Mouse (Mus musculus) heart, postnatal 36 days (tissue): ENCODE results near the gene Fbxw15. TPM values are rescaled to one million over a fixed set of nuclear protein-coding genes. Genes with fewer than 3 reads are reported as not detected.
"Not testable (repeated sequence)": the region's sequence is repeated elsewhere in the genome, so short reads cannot be mapped to it uniquely, and the experiment has no call there.

Source experiments
- DNase-seq, 2 experiments: peaks; one replicate each; pipeline ENCODE4 v3.0.0; 2021 to 2022
- intact Hi-C: fragments of 180-260 bp; cut with DNase I; formaldehyde crosslinking; loops from one replicate; pipeline ENCODE4 v1.15.1; 2025
- total RNA-seq, 2 experiments: library from RNA; stranded (reverse); gene quantifications; 2 replicates each; pipeline ENCODE4 v1.2.3; 2021

The Fbxw15 gene
- not detected for total RNA-seq

DNA sequence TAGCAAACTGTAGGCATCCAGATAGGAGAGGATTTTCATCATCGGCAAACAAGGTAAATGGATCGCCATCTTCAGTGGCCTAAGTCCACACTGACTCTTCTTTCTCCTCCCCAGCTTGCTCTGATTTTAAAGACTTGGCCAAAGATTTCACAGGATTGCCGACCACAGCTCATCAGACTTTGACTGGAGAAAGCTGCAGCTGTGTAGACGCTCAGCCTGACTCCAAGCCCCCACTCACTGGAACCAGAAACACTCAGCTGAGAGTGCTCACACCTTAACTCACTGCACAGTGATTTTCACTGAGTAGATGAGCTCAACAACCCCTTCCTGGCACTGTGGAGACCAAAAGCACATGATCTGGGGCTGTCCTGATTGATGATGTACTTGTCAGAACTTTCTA, at the start of gene Fbxw15:
Gene Fbxw15 (minus strand): TSS at position 101 of the 400 bp plus-strand sequence.
- DNase-seq, intact Hi-C loops: not testable (repeated sequence)

DNA sequence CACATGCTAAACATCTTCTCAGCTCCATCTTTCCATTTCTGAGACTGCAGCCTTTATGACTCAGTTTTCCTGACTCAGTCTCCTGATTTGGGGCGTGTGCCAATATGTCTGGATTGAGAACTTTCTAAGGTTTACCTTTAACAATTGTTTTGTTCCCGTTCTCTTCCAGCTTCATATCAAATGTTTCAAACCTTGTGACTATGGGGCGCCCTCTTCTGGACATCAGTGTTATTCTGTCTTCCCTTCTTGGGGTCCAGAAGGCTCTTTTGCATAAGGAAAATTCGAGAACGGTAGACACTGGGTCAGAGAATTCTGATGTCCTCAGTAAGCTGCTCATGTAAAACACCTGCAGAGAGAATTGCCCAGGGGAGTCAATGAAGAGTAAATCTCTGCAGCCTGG, 38.8 kb upstream of the Fbxw15 start:
- intact Hi-C loops, result loop anchor here (5.0 kb wide), 1 partner anchor 605 kb away; no protein-coding TSS in a partner anchor
- DNase-seq, result not testable (repeated sequence)

DNA sequence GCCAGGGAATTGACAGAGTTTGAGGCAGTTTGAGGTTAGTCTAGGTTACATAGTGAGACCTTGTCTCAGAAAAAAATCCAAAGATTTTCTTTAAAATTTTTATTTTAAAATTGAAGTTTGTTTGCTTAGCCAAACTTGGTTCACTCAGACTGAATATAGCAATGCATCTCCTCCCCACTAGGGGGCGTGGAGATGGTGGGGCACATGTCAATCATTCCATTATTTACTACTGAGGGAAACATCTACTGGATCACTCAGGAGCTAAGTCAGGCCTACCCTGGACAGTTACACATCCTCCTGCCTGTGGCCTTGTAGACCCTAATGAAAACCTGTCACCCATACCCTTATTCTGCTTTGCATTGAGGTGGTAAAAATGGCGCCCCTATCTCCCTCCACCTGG, 34.1 kb upstream of the Fbxw15 start:
- DNase-seq, intact Hi-C loops: not testable (repeated sequence)

DNA sequence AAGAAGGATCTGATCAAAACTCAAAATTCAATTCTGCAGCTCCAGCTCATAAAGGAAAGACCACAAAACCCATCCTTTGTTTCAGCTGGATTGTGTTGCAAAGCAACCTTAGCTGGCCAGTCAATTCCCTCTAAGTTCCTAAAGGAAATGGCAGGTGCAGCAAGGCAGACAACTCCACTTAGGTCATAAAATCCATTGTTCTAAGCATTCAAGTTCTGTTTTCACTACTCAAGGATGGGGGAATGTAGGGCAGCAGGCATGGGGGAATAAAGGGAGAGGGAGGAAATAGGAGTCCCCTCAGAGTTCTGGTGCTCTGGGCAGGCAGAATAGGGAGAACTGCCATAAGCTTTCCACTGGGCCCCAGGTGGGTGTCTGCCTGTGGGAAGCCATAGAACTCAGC, 29.2 kb upstream of the Fbxw15 start:
- intact Hi-C loops, result no loop called here
- no peak for DNase-seq

DNA sequence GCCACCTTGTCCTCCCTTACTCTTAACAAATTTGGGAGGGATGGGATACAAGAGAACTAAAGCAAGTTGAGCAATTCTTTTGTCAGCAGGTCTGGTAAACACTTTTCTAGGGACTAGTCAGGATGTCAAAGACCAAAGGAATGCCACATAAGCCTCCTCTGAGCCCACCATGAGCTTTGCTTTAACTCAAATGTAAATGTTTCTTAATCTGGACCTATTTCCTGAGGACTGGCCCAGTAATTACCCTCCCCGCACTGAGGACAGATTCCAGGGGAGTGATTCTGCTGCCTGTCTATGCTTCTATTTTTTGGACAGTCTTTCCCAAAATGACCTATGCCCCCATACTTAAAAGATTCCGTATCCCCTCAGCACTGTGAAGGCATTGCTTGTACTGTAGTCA, 26.8 kb upstream of the Fbxw15 start:
- intact Hi-C loops, result no loop called here
- DNase-seq, result no peak

DNA sequence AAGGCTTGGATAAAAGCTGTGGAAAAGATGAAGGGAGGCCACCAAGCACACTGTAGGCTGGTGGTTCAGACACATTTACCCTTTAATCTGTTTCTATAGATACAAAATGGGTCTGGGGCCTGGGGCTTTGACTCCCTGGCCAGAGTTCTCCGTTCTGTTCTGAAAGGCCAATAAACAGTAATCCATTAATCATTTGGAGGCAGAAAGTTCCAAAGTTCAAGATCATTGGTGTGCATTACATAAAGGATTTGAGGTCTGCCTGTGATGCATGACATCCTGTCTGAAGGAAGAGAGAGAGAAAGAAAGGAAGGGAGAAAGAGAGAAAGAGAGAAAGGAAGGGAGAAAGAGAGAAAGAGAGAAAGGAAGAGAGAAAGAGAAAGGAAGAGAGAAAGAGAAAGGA, 2.5 kb downstream of the Fbxw15 start:
- intact Hi-C loops, result no loop called here
- DNase-seq, result no peak

DNA sequence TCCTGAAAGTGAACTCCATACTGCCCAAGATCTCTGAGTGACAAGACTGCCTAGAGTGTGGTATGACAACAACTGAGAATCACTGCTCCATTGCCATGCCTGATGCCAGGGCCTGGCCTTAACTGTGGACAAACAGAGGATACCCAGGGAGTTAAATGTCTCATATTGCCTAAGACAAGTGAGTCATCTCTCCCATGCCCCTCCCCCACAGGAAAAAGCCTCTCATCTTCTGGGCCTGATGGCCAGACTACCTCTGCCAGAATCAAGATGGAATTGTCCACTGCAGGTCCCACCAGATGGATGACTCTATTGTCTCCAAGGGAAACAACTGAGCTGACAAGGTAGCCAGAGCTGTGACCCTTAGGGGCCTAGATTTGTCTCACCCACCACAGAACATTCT, 6.0 kb downstream of the Fbxw15 start:
- intact Hi-C loops, DNase-seq: not testable (repeated sequence)

DNA sequence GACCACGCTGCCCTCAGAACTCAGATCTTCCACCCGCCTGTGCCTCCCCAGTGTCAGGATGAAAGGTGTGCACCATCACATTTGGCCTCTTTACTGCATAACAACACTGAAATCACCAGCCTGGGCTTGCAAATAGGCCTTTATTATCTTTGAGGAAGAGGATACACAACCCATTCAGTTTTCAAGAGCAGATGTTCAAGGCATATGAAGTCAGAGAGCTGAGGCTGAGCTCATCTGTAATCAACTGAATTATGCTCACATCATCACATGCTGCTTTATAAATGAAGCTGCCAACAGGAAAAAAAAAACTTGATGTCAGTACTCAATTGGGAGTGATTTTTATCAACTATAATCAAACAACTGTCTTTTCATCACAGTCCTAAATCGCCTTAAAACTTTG, 15.6 kb downstream of the Fbxw15 start:
- intact Hi-C loops, result no loop called here
- no peak for DNase-seq

DNA sequence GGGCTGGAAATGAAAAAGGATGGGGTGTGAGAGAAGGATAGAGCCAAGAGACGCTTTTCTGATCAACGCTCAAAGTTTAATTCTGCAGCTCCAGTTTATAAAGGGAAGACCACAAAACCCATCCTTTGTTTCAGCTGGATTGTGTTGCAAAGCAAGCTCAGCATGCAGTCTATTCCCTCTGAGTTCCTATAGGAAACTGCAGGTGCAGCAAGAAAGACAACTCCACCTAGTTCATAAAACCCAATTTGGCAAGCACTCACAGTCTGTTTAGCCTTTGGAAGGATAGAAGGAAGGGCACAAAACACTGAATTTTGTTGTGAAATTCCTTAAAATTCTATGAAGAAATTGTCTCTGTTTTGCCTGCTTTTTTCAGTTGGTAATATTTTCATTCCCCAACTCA, 18.4 kb downstream of the Fbxw15 start:
- DNase-seq, intact Hi-C loops: not testable (repeated sequence)

DNA sequence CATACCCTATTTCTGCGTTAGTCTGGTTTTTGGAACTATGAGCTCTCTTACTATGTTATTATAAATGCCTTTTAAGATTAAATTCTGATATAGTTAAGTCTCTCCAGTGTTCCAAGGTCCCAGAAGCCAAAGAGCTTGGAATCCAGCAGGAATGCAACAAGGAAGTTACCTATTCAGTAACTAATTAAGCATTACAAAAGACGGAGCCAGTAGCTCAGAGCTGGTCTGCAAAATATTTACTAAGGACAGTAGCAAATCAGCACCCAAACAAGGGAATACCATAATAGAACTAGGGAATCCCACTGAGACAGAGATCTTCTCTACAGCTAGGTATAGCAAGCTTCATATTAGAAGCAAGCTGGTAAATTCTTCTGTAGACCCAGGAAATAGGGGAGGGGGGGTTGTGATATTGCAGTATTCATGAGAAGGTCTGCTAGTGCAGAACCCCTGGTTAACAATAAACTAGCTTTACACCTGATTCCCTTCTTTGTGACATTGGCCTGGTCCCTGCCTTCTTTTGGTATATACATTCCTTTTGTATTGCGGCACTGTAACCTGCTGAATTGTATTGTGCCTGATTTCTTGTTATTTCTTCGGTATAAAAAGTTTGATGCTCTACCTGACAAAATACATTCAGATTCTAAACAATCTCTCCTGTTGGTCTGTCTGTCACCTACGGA, 44.5 kb downstream of the Fbxw15 start:
- intact Hi-C loops, result loop anchor here (5.0 kb wide), 1 partner anchor 86 kb away; no protein-coding TSS in a partner anchor
- DNase-seq, result no peak

Other genes starting within 250 kb of the Fbxw15 start
- not detected for gene Fbxw28, start 228.6 kb downstream of the Fbxw15 start, total RNA-seq
- not detected for gene Fbxw22, start 164.0 kb downstream of the Fbxw15 start, total RNA-seq
- not detected for gene Fbxw16, start 119.1 kb downstream of the Fbxw15 start, total RNA-seq
- gene Fbxw19, start 72.4 kb downstream of the Fbxw15 start, total RNA-seq, result not detected
- not detected for gene Fbxw24, start 57.8 kb upstream of the Fbxw15 start, total RNA-seq
- gene Fbxw25, start 96.4 kb upstream of the Fbxw15 start, total RNA-seq, result not detected
- gene Fbxw18, start 134.4 kb upstream of the Fbxw15 start, total RNA-seq, result not detected
- not detected for gene Fbxw26, start 177.8 kb upstream of the Fbxw15 start, total RNA-seq
- gene Fbxw27, start 222.4 kb upstream of the Fbxw15 start, total RNA-seq, result not detected
- gene Spink8, start 244.0 kb upstream of the Fbxw15 start, total RNA-seq, result not detected